Mouse (Mus musculus) thymus, adult 2 months (tissue): ENCODE results near the gene Nup133.

Experiments
- CTCF ChIP-seq: fragments of 200-500 bp; IDR thresholded peaks from 2 replicates; pipeline ENCODE4 v1.5.1; 2012; ENCODE audit warnings: mild to moderate bottlenecking, control low read depth, low read length, moderate library complexity, borderline replicate concordance; ENCODE audit not compliant: control insufficient read depth, poor library complexity, insufficient read depth; ENCODE audit errors: extremely low read depth
- POLR2A ChIP-seq: fragments of 200-500 bp; IDR thresholded peaks from 2 replicates; pipeline ENCODE4 v1.6.1; 2012; ENCODE audit warnings: mild to moderate bottlenecking, low read length, control low read depth, moderate library complexity; ENCODE audit not compliant: control insufficient read depth, poor library complexity, insufficient read depth; ENCODE audit errors: extremely low read depth

DNA sequence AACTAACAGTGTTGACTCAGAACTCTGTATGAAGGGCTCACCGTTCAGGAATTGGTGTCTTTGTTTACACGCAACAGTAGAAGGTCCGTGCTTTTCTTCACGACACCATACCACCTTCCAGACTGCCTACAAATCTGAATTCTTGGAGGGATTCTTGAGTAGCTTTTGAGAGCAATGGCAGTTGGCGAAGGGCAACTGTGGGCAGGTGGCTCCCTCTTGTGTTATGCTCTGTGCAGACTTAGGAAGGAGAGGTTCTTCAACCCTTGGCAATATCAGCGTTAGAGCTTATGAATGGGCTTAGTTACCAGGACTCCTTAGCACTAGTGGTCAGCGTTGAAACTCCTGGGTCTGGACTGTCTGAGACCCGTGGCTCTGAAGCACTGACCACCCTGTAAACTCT, 43.5 kb upstream of the Nup133 start:
- TF ChIP-seq CTCF (no peak), POLR2A (no peak)
